Mouse (Mus musculus) lung, postnatal 0 days (tissue): Measurements from ENCODE around the gene Gm10229.

ENCODE experiments used
- CTCF ChIP-seq: IDR thresholded peaks from 2 replicates; pipeline ENCODE4 v1.5.1; 2016; ENCODE audit warnings: antibody characterized with exemption, mild to moderate bottlenecking
- EP300 ChIP-seq: IDR thresholded peaks from 2 replicates; pipeline ENCODE4 v1.6.1; 2016; ENCODE audit warnings: antibody characterized with exemption, mild to moderate bottlenecking, control low read depth

DNA sequence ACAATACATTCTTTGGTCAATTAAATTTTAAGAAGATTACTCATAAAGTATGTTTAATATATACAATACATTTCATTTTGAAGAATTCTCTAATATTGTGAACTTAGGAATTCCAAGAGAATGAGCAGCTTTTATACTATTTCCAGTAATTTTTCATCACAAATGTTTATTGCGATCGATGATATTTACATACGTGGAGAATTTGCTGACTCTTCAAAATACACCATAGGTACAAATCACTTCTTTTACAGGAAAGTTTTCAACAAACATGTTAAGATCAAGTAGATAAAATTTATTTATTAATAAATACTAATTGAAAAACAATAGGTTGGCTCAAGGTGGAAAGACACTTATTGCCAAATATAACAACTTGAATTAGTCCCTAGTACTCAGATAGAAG lies 1.1 kb upstream of the Gm10229 start:
- TF ChIP-seq CTCF: no peak
- TF ChIP-seq EP300: no peak
